Mouse (Mus musculus) C2C12 (cell line): Measurements from ENCODE around the gene Slc46a1.

ENCODE experiments used
- CEBPB ChIP-seq: IDR thresholded peaks from one replicate; pipeline ENCODE4 v1.6.1; 2011; ENCODE audit warnings: low read depth, mild to moderate bottlenecking, control low read depth, moderate library complexity
- CTCF ChIP-seq: IDR thresholded peaks from one replicate; pipeline ENCODE4 v1.5.1; 2011; ENCODE audit not compliant: control insufficient read depth, insufficient read depth, insufficient read length
- FOSL1 ChIP-seq: IDR thresholded peaks from one replicate; pipeline ENCODE4 v1.8.0; 2011; ENCODE audit warnings: mild to moderate bottlenecking, low read length; ENCODE audit not compliant: poor library complexity, insufficient read depth, severe bottlenecking
- MAX ChIP-seq: IDR thresholded peaks from one replicate; pipeline ENCODE4 v1.6.1; 2011; ENCODE audit warnings: mild to moderate bottlenecking, control low read depth
- MYOD1 ChIP-seq: IDR thresholded peaks from one replicate; pipeline ENCODE4 v1.6.1; 2011; ENCODE audit warnings: low read depth; ENCODE audit not compliant: control insufficient read depth, insufficient read length
- MYOG ChIP-seq: IDR thresholded peaks from one replicate; pipeline ENCODE4 v1.6.1; 2011; ENCODE audit not compliant: control insufficient read depth, insufficient read length; ENCODE audit errors: extremely low read depth

GRCm38 (mm10) chr11:78515549-78516325 is 50.2 kb downstream of the Slc46a1 start:
- no peak for TF ChIP-seq CTCF
- no peak for TF ChIP-seq CEBPB
- TF ChIP-seq MAX, result no peak
- no peak for TF ChIP-seq MYOG
- TF ChIP-seq MYOD1, result no peak
- no peak for TF ChIP-seq FOSL1
